Mouse (Mus musculus) ovary, adult 18-20 months (tissue): ENCODE measurements around the gene Fcgr4.
"Not testable (repeated sequence)": the region's sequence is repeated elsewhere in the genome, so short reads cannot be mapped to it uniquely, and the experiment has no call there.

Experiments
- DNase-seq: peaks from one replicate; pipeline ENCODE4 v3.0.0; 2022; ENCODE audit warnings: low spot score, mixed read lengths

Fcgr4 gene

DNA sequence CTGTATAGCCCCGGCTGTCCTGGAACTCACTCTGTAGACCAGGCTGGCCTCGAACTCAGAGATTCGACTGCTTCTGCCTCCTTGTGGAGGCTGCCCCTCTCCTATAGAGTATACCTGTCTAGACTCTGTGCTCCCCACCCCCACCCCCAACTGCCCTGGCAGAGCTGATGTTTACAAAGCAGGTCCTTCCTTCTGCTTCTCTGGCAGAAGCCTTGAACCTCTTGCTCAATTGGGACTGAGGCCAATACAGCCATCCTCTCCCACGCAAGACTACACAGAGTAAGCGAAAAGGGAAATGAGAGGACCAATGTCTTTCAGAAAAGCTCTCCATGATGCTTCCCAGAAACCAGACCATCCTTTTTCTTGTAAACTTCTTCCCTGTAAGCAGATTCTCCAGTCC, 38.5 kb downstream of the Fcgr4 start:
- DNase-seq, result peak; percentile 45

GRCm38 (mm10) chr1:171059203-171059602, 40.5 kb downstream of the Fcgr4 start:
- DNase-seq, result no peak

GRCm38 (mm10) chr1:171060392-171060791, 41.7 kb downstream of the Fcgr4 start:
- no peak for DNase-seq

GRCm38 (mm10) chr1:171061566-171061965, 42.8 kb downstream of the Fcgr4 start:
- no peak for DNase-seq

- DNase-seq, result peak; percentile 32
Measured at GRCm38 (mm10) chr1:171063569-171064490, 45.1 kb downstream of the Fcgr4 start.

DNA sequence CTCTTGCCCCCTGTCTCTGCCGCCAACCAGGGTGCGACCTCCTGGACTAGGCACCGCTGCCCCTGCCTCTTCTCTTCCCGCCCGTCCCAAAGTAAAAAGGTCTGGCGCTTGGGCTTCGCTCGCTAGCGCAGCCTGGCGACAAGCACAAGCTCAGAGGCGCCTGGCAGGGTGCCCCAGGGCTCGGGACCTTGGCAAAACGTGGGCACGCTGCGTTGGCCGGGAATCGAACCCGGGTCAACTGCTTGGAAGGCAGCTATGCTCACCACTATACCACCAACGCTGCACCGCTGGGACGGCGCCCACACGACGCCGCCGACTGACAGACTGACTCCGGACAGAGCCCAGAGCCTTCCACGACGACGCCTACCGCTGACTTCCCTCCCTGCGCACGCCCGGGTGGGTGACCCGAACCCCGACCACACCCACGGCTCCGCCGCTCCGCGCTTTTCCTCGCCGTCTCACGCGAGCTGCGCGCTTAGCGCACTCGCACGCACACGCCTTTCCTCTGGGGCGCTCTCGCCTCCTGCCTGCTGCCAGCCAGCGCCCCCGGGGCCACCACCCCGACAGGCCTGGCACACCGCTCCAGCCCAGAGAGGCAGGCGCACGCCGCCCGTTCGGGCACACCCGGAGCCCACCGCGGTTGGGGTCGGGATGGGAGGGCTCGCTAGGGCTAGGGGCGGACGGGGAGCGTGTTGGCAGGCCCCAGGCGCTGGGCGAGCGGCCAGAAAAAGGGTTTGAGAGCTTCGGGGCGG, 45.9 kb downstream of the Fcgr4 start, which contains the start of gene Fcgr3:
TSS of gene Fcgr3 (minus strand) at position 445 of the 752 bp plus-strand sequence.
- peak; percentile 78 for DNase-seq

GRCm38 (mm10) chr1:171065243-171065587, 46.5 kb downstream of the Fcgr4 start:
- not testable (repeated sequence) for DNase-seq

DNA sequence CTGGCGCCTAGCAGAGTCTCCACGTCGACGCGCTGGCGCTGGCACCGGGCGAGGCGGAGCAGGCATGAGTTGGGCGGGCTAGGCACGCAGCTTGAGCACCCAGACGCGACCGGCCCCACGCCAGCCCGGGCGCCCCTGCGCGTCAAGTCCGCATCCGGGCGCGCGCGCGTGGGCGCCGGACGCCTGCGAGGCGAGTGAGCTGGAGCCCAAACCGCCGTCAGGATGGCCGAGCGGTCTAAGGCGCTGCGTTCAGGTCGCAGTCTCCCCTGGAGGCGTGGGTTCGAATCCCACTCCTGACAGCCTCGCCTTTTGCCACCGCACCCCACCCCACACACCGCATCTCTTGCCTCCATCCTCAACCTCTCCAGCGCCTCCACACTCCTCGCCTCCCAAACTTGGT, 47.0 kb downstream of the Fcgr4 start:
- not testable (repeated sequence) for DNase-seq

DNA sequence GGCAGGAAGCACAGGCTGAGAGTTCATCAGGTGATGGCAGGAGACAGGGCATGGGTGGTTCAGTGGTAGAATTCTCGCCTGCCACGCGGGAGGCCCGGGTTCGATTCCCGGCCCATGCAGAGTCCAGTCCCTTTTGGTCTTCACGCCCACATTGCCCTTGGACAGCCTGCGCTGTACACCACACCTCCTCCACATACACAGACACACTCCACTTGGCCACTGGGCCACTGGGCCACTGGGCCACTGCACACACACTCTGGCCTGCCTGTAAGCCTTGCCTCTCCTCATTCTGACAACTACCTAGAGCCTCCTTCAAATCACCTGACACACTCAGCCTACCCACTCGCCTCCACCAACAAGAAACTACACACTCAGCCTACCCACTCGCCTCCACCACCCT, 47.9 kb downstream of the Fcgr4 start:
- DNase-seq, result not testable (repeated sequence)

- not testable (repeated sequence) for DNase-seq
Measured at GRCm38 (mm10) chr1:171067928-171068327, 49.2 kb downstream of the Fcgr4 start.

DNA sequence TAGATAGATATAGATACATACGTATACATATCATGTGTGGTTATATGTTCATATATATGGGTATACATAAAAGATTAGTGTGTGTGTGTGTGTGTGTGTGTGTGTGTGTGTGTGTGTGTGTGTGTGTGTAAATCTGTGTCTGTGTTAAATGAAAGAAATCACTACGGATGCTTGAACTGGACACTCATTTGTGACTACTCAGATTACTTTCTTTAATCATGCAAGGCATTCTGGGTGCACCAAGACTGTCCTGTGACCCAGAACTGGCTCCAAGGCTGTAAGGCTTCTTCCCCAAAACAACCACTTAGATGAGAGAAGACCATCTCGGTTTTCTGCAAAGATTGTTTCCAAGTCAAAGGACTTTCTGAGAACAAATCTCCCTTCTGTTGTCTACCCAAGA, 50.8 kb downstream of the Fcgr4 start:
- DNase-seq, result not testable (repeated sequence)

GRCm38 (mm10) chr1:171070879-171071278, 52.2 kb downstream of the Fcgr4 start:
- DNase-seq, result not testable (repeated sequence)

DNA sequence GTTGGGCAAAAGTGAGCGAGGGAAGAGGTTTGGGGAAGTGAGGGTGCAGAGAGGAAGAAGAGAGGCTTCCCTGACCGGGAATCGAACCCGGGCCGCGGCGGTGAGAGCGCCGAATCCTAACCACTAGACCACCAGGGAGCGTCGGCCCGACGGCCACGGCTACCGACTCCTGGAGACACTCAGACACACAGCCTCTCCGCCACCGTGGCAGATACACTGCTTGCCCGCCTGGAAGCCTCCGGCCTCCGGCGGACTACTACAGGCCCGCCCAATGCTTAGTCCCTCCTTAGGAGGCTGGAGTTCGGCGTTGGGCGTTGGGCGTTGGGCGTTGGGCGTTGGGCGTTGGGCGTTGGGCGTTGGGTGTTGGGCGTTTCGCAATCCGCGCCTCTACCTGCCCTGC, 53.0 kb downstream of the Fcgr4 start:
- not testable (repeated sequence) for DNase-seq

DNA sequence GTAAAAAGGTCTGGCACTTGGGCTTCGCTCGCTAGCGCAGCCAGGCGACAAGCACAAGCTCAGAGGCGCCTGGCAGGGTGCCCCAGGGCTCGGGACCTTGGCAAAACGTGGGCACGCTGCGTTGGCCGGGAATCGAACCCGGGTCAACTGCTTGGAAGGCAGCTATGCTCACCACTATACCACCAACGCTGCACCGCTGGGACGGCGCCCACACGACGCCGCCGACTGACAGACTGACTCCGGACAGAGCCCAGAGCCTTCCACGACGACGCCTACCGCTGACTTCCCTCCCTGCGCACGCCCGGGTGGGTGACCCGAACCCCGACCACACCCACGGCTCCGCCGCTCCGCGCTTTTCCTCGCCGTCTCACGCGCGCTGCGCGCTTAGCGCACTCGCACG, 53.5 kb downstream of the Fcgr4 start:
- not testable (repeated sequence) for DNase-seq

- not testable (repeated sequence) for DNase-seq
Measured at GRCm38 (mm10) chr1:171074283-171074682, 55.6 kb downstream of the Fcgr4 start.

DNA sequence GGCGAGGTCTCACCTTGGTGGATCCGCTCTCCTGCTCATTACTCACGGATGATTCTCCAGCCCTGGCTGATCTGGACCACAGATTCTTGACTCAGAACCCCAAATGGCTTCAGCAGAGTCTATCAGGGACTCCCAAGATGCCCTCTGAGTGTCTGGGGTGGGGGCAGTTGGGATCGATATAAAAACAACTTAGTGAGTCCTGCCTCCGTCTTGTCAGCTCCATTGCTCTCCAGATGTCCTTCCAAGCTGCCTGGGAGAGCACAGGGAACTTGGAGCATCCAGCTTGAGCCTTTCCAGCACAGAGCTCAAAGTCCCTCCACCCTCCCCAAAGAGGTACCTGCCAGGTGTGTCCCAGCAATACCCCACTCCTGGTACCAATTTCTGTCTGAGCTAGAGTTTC, 57.5 kb downstream of the Fcgr4 start:
- DNase-seq, result not testable (repeated sequence)

DNA sequence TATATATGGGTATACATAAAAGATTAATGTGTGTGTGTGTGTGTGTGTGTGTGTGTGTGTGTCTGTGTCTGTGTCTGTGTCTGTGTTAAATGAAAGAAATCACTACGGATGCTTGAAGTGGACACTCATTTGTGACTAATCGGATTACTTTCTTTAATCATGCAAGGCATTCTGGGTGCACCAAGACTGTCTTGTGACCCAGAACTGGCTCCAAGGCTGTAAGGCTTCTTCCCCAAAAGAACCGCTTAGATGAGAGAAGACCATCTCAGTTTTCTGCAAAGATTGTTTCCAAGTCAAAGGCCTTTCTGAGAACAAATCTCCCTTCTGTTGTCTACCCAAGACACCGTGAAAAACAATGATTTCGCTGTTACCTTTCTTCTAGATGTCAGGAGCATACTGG, 58.5 kb downstream of the Fcgr4 start:
- DNase-seq, result not testable (repeated sequence)

GRCm38 (mm10) chr1:171077955-171078354, 59.2 kb downstream of the Fcgr4 start:
- DNase-seq, result peak; percentile 44

DNA sequence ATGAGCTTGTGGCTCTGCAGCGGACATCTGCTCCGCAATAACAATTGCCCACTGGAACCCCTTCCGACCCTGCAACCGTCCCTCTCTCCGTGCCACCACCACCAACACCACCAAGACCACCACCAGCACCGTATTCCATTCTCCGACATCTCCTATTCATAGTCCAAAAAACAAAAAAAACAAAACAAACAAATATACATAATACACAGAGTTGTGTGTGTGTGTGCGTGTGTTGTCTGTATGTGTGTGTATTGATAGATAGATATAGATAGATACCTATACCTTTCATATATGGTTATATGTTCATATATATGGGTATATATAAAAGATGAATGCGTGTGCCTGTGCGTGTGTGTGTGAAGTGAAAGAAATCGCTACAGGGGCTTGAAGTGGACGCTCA, 59.7 kb downstream of the Fcgr4 start:
- not testable (repeated sequence) for DNase-seq

DNA sequence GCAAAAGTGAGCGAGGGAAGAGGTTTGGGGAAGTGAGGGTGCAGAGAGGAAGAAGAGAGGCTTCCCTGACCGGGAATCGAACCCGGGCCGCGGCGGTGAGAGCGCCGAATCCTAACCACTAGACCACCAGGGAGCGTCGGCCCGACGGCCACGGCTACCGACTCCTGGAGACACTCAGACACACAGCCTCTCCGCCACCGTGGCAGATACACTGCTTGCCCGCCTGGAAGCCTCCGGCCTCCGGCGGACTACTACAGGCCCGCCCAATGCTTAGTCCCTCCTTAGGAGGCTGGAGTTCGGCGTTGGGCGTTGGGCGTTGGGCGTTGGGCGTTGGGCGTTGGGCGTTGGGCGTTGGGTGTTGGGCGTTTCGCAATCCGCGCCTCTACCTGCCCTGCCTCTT, 60.6 kb downstream of the Fcgr4 start:
- not testable (repeated sequence) for DNase-seq
